Comparison of ENCODE assay signal across 25 mouse cellular contexts in genomic region chr3:145734857-145735256, GRCm38 (mm10).
"Had no signal": no experiment of that assay in that cellular context is flagged by ENCODE, and none has a peak within 500 bp of the region (broad histone marks: within the 10 kb centered on the region; RNA-seq: fewer than 3 reads in every experiment).

No protein-coding gene starts in this region.

- H3K27me3 ChIP-seq: heart, embryonic 13.5 days; heart, embryonic 15.5 days; hindbrain, embryonic 13.5 days; hindbrain, embryonic 15.5 days; kidney, embryonic 15.5 days; limb, embryonic 13.5 days; limb, embryonic 15.5 days had no signal

- H3K9ac ChIP-seq: forebrain, postnatal 0 days; heart, embryonic 13.5 days; heart, embryonic 15.5 days; hindbrain, embryonic 13.5 days; hindbrain, embryonic 15.5 days; kidney, embryonic 15.5 days; limb, embryonic 13.5 days; limb, embryonic 15.5 days had no signal

- H3K27ac ChIP-seq: heart, adult 2 months; heart, embryonic 13.5 days; heart, embryonic 15.5 days; hindbrain, embryonic 13.5 days; hindbrain, embryonic 15.5 days; hindbrain, postnatal 0 days; kidney, embryonic 15.5 days; limb, embryonic 13.5 days; limb, embryonic 15.5 days had no signal

- H3K4me2 ChIP-seq: heart, embryonic 11.5 days; heart, embryonic 13.5 days; heart, embryonic 15.5 days; hindbrain, embryonic 13.5 days; hindbrain, embryonic 15.5 days; kidney, embryonic 15.5 days; limb, embryonic 13.5 days; limb, embryonic 15.5 days had no signal

- DNase-seq: forebrain, postnatal 0 days; gastrocnemius, postnatal 14 days; gastrocnemius, postnatal 36 days; heart, adult 11 months; heart, adult 2 months; heart, postnatal 14 days; heart, postnatal 36 days; kidney, adult 11 months; kidney, adult 2 months; kidney, adult 9 months; kidney, postnatal 14 days; kidney, postnatal 36 days; layer of hippocampus, adult 9-11 months; layer of hippocampus, postnatal 36 days; left cerebral cortex, postnatal 4 days had no signal

- ATAC-seq: forebrain, postnatal 0 days; hindbrain, postnatal 0 days; intestine, embryonic 16.5 days had no signal

- H3K9me3 ChIP-seq: heart, embryonic 13.5 days; heart, embryonic 15.5 days; hindbrain, embryonic 13.5 days; hindbrain, embryonic 15.5 days; kidney, embryonic 15.5 days; limb, embryonic 13.5 days; limb, embryonic 15.5 days had no signal

- H3K36me3 ChIP-seq: heart, embryonic 13.5 days; heart, embryonic 15.5 days; hindbrain, embryonic 13.5 days; hindbrain, embryonic 15.5 days; kidney, embryonic 15.5 days; limb, embryonic 13.5 days; limb, embryonic 15.5 days had no signal

- H3K4me3 ChIP-seq: heart, adult 2 months; heart, embryonic 13.5 days; heart, embryonic 15.5 days; hindbrain, embryonic 13.5 days; hindbrain, embryonic 15.5 days; kidney, embryonic 15.5 days; limb, embryonic 13.5 days; limb, embryonic 15.5 days had no signal
